Mouse (Mus musculus) liver, embryonic 14.5 days (tissue): ENCODE data around the gene Ppm1g.

Source experiments
- CTCF ChIP-seq: IDR thresholded peaks from 2 replicates; pipeline ENCODE4 v1.5.1; 2016; ENCODE audit warnings: antibody characterized with exemption, low read depth, control low read depth
- EP300 ChIP-seq: IDR thresholded peaks from 2 replicates; pipeline ENCODE4 v1.6.1; 2016; ENCODE audit warnings: antibody characterized with exemption, low read depth

DNA sequence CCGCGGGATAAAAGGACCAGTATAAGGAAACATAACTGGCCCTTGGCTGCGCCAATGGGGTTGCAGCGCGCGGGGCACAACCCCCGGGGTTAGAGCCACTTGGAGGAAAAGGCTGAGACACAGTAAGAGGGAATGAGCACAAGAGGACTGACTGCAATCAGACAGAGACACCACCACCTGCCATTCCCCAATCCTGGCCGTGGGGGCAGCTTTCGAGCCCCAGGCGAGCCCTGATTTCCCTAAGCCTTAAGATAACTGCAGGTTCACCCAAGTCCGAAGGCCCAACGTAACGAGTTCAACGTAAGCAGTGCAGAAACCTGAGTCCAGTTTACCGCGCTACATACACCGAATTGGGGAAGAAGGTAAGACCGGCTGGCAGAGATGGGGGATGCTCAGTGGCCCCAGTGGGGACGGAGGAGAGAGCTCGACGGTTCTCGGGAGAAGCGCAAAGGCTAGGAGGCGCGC lies 41.2 kb downstream of the Ppm1g start:
- no peak for TF ChIP-seq CTCF
- TF ChIP-seq EP300 = no peak
